In genomic region chr6:120598471-120598870, GRCm38 (mm10) we compare ENCODE assay signal across 18 mouse cellular contexts.
"Had no signal": no experiment of that assay in that cellular context is flagged by ENCODE, and none has a peak within 500 bp of the region (broad histone marks: within the 10 kb centered on the region; RNA-seq: fewer than 3 reads in every experiment).

No protein-coding gene starts in this region.

- H3K9ac ChIP-seq: limb, embryonic 13.5 days; lung, embryonic 15.5 days; midbrain, embryonic 12.5 days; midbrain, embryonic 15.5 days; neural tube, embryonic 12.5 days; neural tube, embryonic 15.5 days had no signal

- DNase-seq: kidney, adult 18-20 months; kidney, adult 9 months; kidney, postnatal 14 days; kidney, postnatal 4 days; lung, adult 18-20 months; right cerebral cortex, adult 18-20 months; right cerebral cortex, postnatal 14 days; right cerebral cortex, postnatal 4 days; thymus, postnatal 25 days had no signal

- H3K36me3 ChIP-seq: limb, embryonic 10.5 days; limb, embryonic 13.5 days; lung, embryonic 15.5 days; midbrain, embryonic 12.5 days; midbrain, embryonic 15.5 days; neural tube, embryonic 12.5 days; neural tube, embryonic 15.5 days had no signal

- H3K4me1 ChIP-seq: limb, embryonic 13.5 days; lung, embryonic 15.5 days; midbrain, embryonic 12.5 days; midbrain, embryonic 15.5 days; neural tube, embryonic 12.5 days; neural tube, embryonic 15.5 days had no signal

- H3K9me3 ChIP-seq: limb, embryonic 10.5 days; limb, embryonic 13.5 days; lung, embryonic 15.5 days; midbrain, embryonic 12.5 days; midbrain, embryonic 15.5 days; neural tube, embryonic 12.5 days; neural tube, embryonic 15.5 days had no signal

- H3K4me3 ChIP-seq: limb, embryonic 10.5 days; limb, embryonic 13.5 days; lung, embryonic 15.5 days; midbrain, embryonic 12.5 days; midbrain, embryonic 15.5 days; neural tube, embryonic 12.5 days; neural tube, embryonic 15.5 days had no signal

- H3K27ac ChIP-seq: limb, embryonic 10.5 days; limb, embryonic 13.5 days; lung, embryonic 15.5 days; macrophage; midbrain, embryonic 12.5 days; midbrain, embryonic 15.5 days; neural tube, embryonic 12.5 days; neural tube, embryonic 15.5 days had no signal

- H3K27me3 ChIP-seq: limb, embryonic 13.5 days; lung, embryonic 15.5 days; midbrain, embryonic 12.5 days; midbrain, embryonic 15.5 days; neural tube, embryonic 12.5 days; neural tube, embryonic 15.5 days had no signal

- H3K4me2 ChIP-seq: limb, embryonic 13.5 days; lung, embryonic 15.5 days; midbrain, embryonic 12.5 days; midbrain, embryonic 15.5 days; neural tube, embryonic 12.5 days; neural tube, embryonic 15.5 days had no signal

- ATAC-seq: intestine, embryonic 16.5 days; midbrain, embryonic 15.5 days had no signal
